Mouse (Mus musculus) CH12.LX (cell line): ENCODE measurements around the gene Prss27. TPM values are rescaled to one million over a fixed set of nuclear protein-coding genes. Genes with fewer than 3 reads are reported as not detected.

Source experiments
- DNase-seq: peaks from one replicate; pipeline ENCODE4 v3.0.0-alpha.2; 2013; ENCODE audit errors: extremely low read depth
- H3K27ac ChIP-seq: 2 replicates; pipeline ENCODE4 v1.5.1; 2012; ENCODE audit warnings: low read depth, mild to moderate bottlenecking, control low read depth, moderate library complexity; ENCODE audit not compliant: insufficient read depth
- H3K27me3 ChIP-seq: replicated peaks from 2 replicates; pipeline ENCODE3; 2012; ENCODE audit warnings: inconsistent platforms
- H3K36me3 ChIP-seq, 2 experiments: replicated peaks in 1 of 2; 2 replicates each; pipeline versions ENCODE3 to v1.6.1; 2012; ENCODE audit warnings: inconsistent platforms in 1 of 2, low read length in 1 of 2, mild to moderate bottlenecking in 1 of 2, mixed read lengths in 1 of 2, moderate library complexity in 1 of 2; ENCODE audit not compliant: control insufficient read depth in 1 of 2, insufficient read depth in 1 of 2
- H3K4me1 ChIP-seq, 2 experiments: 2 replicates each; pipeline ENCODE4 v1.6.1; 2012; ENCODE audit warnings: inconsistent platforms in 1 of 2, moderate library complexity in 1 of 2; ENCODE audit not compliant: insufficient read depth in 2 of 2, control insufficient read depth in 1 of 2
- H3K4me2 ChIP-seq: 2 replicates; pipeline ENCODE4 v1.6.1; 2012; ENCODE audit warnings: low read depth, mild to moderate bottlenecking, control low read depth; ENCODE audit not compliant: poor library complexity, insufficient read depth, severe bottlenecking
- H3K4me3 ChIP-seq, 3 experiments: fragments of 150-350 bp in 1 of 3; sonication (generic) in 1 of 3; replicated peaks in 1 of 3; 2 replicates each; pipeline versions ENCODE3 to v1.5.1; 2011 to 2012; ENCODE audit warnings: low read depth in 2 of 3, low read length in 2 of 3, mild to moderate bottlenecking in 2 of 3, moderate library complexity in 2 of 3, control low read depth in 1 of 3, improper control_type of control experiment in 1 of 3, inconsistent platforms in 1 of 3, mixed read lengths in 1 of 3; ENCODE audit not compliant: poor library complexity in 1 of 3
- H3K79me2 ChIP-seq: replicated peaks from 2 replicates; pipeline ENCODE4 v1.6.1; 2012; ENCODE audit warnings: mild to moderate bottlenecking, moderate library complexity; ENCODE audit not compliant: control insufficient read depth, poor library complexity, insufficient read depth, severe bottlenecking; ENCODE audit errors: extremely low read depth
- H3K9ac ChIP-seq: 2 replicates; pipeline ENCODE4 v1.6.1; 2012; ENCODE audit warnings: low read depth, mild to moderate bottlenecking, control low read depth, moderate library complexity; ENCODE audit not compliant: insufficient read depth
- H3K9me3 ChIP-seq: replicated peaks from 2 replicates; pipeline ENCODE3; 2012; ENCODE audit warnings: low read length, inconsistent platforms, mixed read lengths
- CHD1 ChIP-seq: IDR thresholded peaks from 2 replicates; pipeline ENCODE4 v1.6.1; 2012; ENCODE audit warnings: low read depth, low read length, improper control_type of control experiment, inconsistent platforms
- E2F4 ChIP-seq: IDR thresholded peaks from 2 replicates; pipeline ENCODE4 v1.6.1; 2011; ENCODE audit warnings: low read depth, low read length, improper control_type of control experiment; ENCODE audit not compliant: insufficient replicate concordance
- EP300 ChIP-seq: IDR thresholded peaks from 2 replicates; pipeline ENCODE4 v1.6.1; 2011; ENCODE audit warnings: low read length, improper control_type of control experiment
- HCFC1 ChIP-seq: IDR thresholded peaks from 2 replicates; pipeline ENCODE4 v1.6.1; 2012; ENCODE audit warnings: low read depth, mild to moderate bottlenecking, inconsistent platforms, low read length, improper control_type of control experiment
- JUN ChIP-seq: IDR thresholded peaks from 2 replicates; pipeline ENCODE4 v1.6.1; 2011; ENCODE audit warnings: low read depth, mild to moderate bottlenecking, low read length, improper control_type of control experiment, moderate library complexity; ENCODE audit not compliant: insufficient read depth
- KAT2A ChIP-seq: IDR thresholded peaks from 2 replicates; pipeline ENCODE4 v1.6.1; 2012; ENCODE audit warnings: low read length, improper control_type of control experiment, inconsistent platforms; ENCODE audit not compliant: insufficient replicate concordance
- MAFK ChIP-seq: IDR thresholded peaks from 2 replicates; pipeline ENCODE4 v1.6.1; 2011; ENCODE audit warnings: low read length, improper control_type of control experiment; ENCODE audit not compliant: insufficient replicate concordance
- MAZ ChIP-seq: IDR thresholded peaks from 2 replicates; pipeline ENCODE4 v1.6.1; 2012; ENCODE audit warnings: low read depth, mild to moderate bottlenecking, inconsistent platforms, low read length, improper control_type of control experiment, moderate library complexity
- MEF2A ChIP-seq: IDR thresholded peaks from 2 replicates; pipeline ENCODE4 v1.6.1; 2014; ENCODE audit warnings: low read depth, mild to moderate bottlenecking, inconsistent platforms, low read length, improper control_type of control experiment, borderline replicate concordance
- MYC ChIP-seq: IDR thresholded peaks from 2 replicates; pipeline ENCODE4 v1.6.1; 2011; ENCODE audit warnings: low read depth, mild to moderate bottlenecking, improper control_type of control experiment, low read length
- PAX5 ChIP-seq: IDR thresholded peaks from 2 replicates; pipeline ENCODE4 v1.6.1; 2012; ENCODE audit warnings: low read length, inconsistent platforms, mixed read lengths
- POLR2A ChIP-seq: IDR thresholded peaks from 2 replicates; pipeline ENCODE4 v1.6.1; 2011; ENCODE audit warnings: low read depth, mild to moderate bottlenecking, improper control_type of control experiment, low read length
- RAD21 ChIP-seq: IDR thresholded peaks from 2 replicates; pipeline ENCODE4 v1.6.1; 2011; ENCODE audit warnings: low read depth, mild to moderate bottlenecking, low read length, improper control_type of control experiment, moderate library complexity
- SIN3A ChIP-seq: IDR thresholded peaks from 2 replicates; pipeline ENCODE4 v1.6.1; 2012; ENCODE audit warnings: low read length, improper control_type of control experiment, inconsistent platforms
- SMC3 ChIP-seq: IDR thresholded peaks from 2 replicates; pipeline ENCODE4 v1.6.1; 2011; ENCODE audit warnings: low read depth, low read length, improper control_type of control experiment
- TBP ChIP-seq: conservative IDR thresholded peaks from 2 replicates; pipeline ENCODE4 v1.6.1; 2011; ENCODE audit warnings: low read depth, low read length, improper control_type of control experiment
- TCF12 ChIP-seq: IDR thresholded peaks from 2 replicates; pipeline ENCODE4 v1.6.1; 2014; ENCODE audit warnings: low read depth, mild to moderate bottlenecking, inconsistent platforms, low read length, improper control_type of control experiment
- UBTF ChIP-seq: IDR thresholded peaks from 2 replicates; pipeline ENCODE4 v1.6.1; 2012; ENCODE audit warnings: low read depth, mild to moderate bottlenecking, inconsistent platforms, low read length, improper control_type of control experiment, moderate library complexity
- USF1 ChIP-seq: IDR thresholded peaks from 2 replicates; pipeline ENCODE4 v1.6.1; 2014; ENCODE audit warnings: low read depth, mild to moderate bottlenecking, inconsistent platforms, low read length, improper control_type of control experiment
- ZC3H11A ChIP-seq: IDR thresholded peaks from 2 replicates; pipeline ENCODE4 v1.6.1; 2012; ENCODE audit warnings: low read depth, mild to moderate bottlenecking, inconsistent platforms, low read length, improper control_type of control experiment
- ZKSCAN1 ChIP-seq: IDR thresholded peaks from 2 replicates; pipeline ENCODE4 v1.6.1; 2012; ENCODE audit warnings: low read depth, inconsistent platforms, low read length, improper control_type of control experiment, borderline replicate concordance
- ZMIZ1 ChIP-seq: IDR thresholded peaks from 2 replicates; pipeline ENCODE4 v1.6.1; 2012; ENCODE audit warnings: low read depth, mild to moderate bottlenecking, inconsistent platforms, low read length, improper control_type of control experiment
- dilution Hi-C: fragments of 300-500 bp; cut with MboI; formaldehyde crosslinking; loops from 2 replicates; pipeline ENCODE4 v1.14.3; 2020; ENCODE audit warnings: low sequenced_read_pairs; ENCODE audit not compliant: extremely low pct_unique_long_range_greater_than_20kb, extremely low pct_ligation_motif_present
- in situ Hi-C: fragments of 300-500 bp; cut with MboI; formaldehyde crosslinking; loops from 3 replicates; pipeline ENCODE4 v1.14.3; 2019; ENCODE audit warnings: low sequenced_read_pairs, low pct_ligation_motif_present, low pct_unique_long_range_greater_than_20kb, mixed read lengths
- polyA plus RNA-seq: library from polyadenylated mRNA; unstranded; fragments of >175 nt; gene quantifications from 2 replicates; pipeline ENCODE4 v1.2.1, GENCODE M21; 2012; ENCODE audit warnings: low read depth; ENCODE audit not compliant: insufficient read length
- total RNA-seq, 2 experiments: library from RNA; depleted of rRNA; stranded (reverse); fragments of 300-350 nt in 1 of 2; fragments of >200 nt in 1 of 2; gene quantifications; 2 replicates each; pipeline ENCODE4 v1.2.3; 2012 to 2014

Prss27 gene
- total and polyA plus RNA-seq, 3 experiments = not detected

DNA sequence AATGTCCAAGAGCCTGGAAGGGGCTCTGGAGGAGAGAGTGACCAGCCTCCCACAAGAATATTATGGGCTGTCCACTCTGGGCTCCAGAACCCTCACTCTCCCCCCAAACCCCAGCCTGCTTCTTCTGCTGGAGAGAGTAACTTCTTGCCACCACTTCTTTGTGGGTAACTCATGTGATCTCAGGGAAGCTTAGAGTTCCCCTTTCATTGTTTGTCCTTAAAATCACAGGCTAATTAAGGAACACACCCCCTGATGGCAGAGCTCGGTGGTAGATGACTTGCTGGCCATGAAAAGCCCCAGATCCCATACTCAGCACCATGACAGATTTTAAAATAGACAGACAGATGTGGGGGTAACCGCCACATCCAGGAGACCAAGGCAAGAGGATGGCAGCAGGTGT lies 31.0 kb upstream of the Prss27 start:
- TF ChIP-seq SIN3A (no peak), ZMIZ1 (no peak)
- Histone ChIP-seq H3K4me2 (no peak overlapping the region), H3K4me3 (no peak overlapping the region), H3K27ac (no peak overlapping the region), H3K79me2 (no peaks in the 10 kb centered on the region), H3K9me3 (peaks cover 5% of the 10 kb centered on the region), H3K36me3 (no peaks in the 10 kb centered on the region), H3K9ac (no peak overlapping the region), H3K4me1 (peaks cover 0 to 8% of the 10 kb centered on the region in 2 experiments; a peak in 2 of 4 replicates), H3K27me3 (peaks cover 62% of the 10 kb centered on the region)
- dilution Hi-C loops = no loop called here
- DNase-seq = no peak
- in situ Hi-C loops = no loop called here

DNA sequence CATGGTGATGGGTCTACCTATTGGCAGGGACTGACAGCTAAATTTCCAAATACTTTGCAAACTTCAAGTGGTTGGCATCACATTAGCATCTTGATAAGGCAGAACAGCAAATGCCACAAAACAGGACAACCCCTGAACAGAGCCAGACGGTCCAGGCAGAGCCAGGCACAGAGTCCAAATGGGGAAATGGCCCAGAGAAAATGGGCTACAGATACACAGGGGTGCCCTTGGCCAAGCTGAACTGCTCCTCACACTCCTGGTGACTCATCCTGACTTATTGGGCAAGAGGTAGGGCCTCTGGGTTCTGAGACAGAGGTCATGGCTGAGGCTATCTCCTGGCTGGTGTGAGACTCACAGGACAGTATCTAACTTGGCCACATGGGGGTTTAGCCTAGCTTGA lies 30.6 kb upstream of the Prss27 start:
- H3K27me3 ChIP-seq = peaks cover 57% of the 10 kb centered on the region
- H3K9ac ChIP-seq = no peak overlapping the region
- DNase-seq = no peak
- no peak overlapping the region for H3K27ac ChIP-seq
- TF ChIP-seq TBP = no peak
- no peak for TF ChIP-seq PAX5
- no peak for TF ChIP-seq MAFK
- no peak for TF ChIP-seq UBTF
- no peak for TF ChIP-seq ZMIZ1
- TF ChIP-seq POLR2A = no peak
- TF ChIP-seq CHD1 = no peak
- TF ChIP-seq TCF12 = no peak
- TF ChIP-seq RAD21 = no peak
- TF ChIP-seq USF1 = no peak
- TF ChIP-seq MAZ = no peak
- TF ChIP-seq ZC3H11A = no peak
- no peak for TF ChIP-seq EP300
- H3K79me2 ChIP-seq = no peaks in the 10 kb centered on the region
- H3K36me3 ChIP-seq = no peaks in the 10 kb centered on the region
- peaks cover 0 to 8% of the 10 kb centered on the region in 2 experiments; a peak in 2 of 4 replicates for H3K4me1 ChIP-seq
- H3K4me3 ChIP-seq = no peak overlapping the region
- H3K4me2 ChIP-seq = no peak overlapping the region
- dilution Hi-C loops = no loop called here
- in situ Hi-C loops = no loop called here
- H3K9me3 ChIP-seq = peaks cover 5% of the 10 kb centered on the region

DNA sequence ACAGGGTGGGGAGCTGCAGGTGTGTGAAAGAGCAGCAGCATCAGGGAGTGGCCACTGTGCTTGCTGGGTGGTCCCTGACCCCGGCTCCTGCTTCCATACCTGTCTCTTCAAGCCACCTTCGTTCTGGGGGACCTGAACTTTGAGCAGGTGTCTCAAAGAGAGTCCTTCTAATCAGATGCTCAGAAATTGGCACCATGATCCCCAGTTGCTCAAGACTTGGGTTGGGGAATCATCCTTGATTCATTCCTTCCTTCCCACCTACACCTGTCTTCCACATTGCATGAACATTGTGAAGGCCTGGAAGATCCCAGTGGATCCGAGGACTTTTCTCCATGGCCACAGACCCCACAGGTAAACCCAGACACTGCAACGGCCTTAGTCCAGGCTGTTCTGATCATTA lies 29.8 kb upstream of the Prss27 start:
- TF ChIP-seq SIN3A = no peak
- TF ChIP-seq SMC3 = no peak
- no peak for TF ChIP-seq KAT2A
- TF ChIP-seq JUN = no peak
- TF ChIP-seq MEF2A = no peak
- no peak for TF ChIP-seq CHD1
- no peak for TF ChIP-seq E2F4
- TF ChIP-seq HCFC1 = no peak
- no peak for TF ChIP-seq POLR2A
- no peak for TF ChIP-seq ZKSCAN1
- TF ChIP-seq MYC = no peak
- Histone ChIP-seq H3K36me3 (no peaks in the 10 kb centered on the region), H3K9me3 (peaks cover 5% of the 10 kb centered on the region), H3K4me2 (no peak overlapping the region), H3K4me1 (peaks cover 0 to 8% of the 10 kb centered on the region in 2 experiments; a peak in 2 of 4 replicates), H3K79me2 (no peaks in the 10 kb centered on the region), H3K27ac (no peak overlapping the region), H3K27me3 (peaks cover 51% of the 10 kb centered on the region), H3K9ac (no peak overlapping the region), H3K4me3 (no peak overlapping the region)
- dilution Hi-C loops (no loop called here), in situ Hi-C loops (no loop called here)
- DNase-seq = no peak
